Mouse (Mus musculus): ENCODE results near the gene Sox18.
A peak's percentile ranks its signal among the peaks of the same experiment; 100 is the strongest.

The Sox18 gene

DNA sequence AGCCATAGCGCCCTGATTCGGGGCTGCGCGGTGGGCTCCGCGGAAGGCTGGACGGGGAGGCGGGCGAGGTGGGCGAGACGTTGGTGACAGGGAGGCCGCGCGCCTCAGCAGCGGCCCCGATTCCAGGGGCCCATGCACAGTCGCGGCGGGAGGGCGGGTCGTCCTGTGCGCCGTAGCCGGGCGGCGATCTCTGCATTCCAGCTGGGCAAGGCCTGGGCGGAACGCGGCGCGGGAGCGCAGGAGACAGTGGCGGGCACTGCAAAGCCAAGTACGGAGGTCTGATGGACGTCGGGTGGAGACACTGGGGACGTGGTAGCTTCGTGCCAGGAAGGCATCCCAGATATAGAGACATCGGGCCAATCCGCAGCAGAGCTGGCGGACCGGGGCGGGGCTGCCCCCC lies at the start of gene Sox18:
Gene Sox18 (minus strand): TSS at position 315 of the 400 bp plus-strand sequence.
- DNase-seq (ENCODE audit: low read depth), result no peak

DNA sequence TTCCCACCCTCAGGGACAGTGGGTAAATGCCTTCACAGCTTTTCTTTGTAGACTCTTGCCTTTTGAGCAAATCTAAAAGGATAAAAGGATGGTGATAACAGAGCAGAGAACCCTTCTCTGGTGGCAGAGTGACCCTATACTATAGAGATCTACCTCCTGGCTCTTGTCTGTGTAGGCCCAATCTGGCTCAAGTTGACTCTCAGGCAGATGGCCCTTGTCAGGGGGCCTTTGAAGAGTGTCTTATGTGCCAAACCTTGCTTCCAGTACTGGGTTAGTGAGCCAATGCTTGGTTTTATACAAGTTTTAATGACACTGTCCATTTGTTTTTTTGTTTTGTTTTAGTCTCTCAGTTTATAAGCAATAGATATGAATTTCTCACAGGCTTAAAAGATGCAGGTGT lies 49.8 kb upstream of the Sox18 start:
- DNase-seq (ENCODE audit: low read depth), result no peak

DNA sequence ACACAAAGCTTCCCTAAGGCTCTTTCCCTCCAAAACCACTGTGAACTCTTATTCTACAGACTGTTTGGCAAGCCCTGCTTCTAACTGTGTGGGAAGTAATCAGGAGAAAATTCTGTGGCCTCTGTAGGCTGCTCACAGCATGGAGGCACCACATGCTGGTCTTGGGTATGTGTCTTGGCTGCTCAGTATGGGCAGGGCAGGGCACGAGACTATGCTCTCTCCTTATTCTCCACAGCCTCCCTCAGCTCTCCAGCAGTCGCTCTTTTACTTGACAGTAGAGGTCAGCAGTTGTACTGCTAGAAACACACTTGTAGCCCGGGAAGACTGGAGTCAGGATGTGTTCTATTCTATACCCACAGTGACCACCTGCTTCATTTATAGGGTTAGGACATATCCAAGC lies 48.6 kb upstream of the Sox18 start:
- no peak for DNase-seq (ENCODE audit: low read depth)

DNA sequence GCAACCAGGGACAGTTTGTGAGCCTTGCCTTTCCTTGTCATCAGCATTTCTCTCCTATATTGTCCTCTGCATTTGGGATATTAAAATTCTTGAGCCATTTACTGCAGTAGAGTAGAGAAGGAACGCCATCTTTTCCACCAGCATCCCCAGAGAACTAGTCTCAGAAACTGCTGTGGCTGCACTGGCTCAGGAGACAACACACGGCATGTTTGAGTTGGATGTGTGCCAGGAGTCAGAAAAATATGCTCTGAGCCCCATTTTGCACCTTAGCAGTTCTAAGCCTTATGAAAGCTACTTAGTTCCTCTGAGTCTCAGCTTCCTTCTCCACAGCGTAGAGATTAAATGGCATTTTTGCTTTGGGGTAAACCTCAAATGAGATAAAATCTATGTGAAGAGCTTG lies 45.6 kb upstream of the Sox18 start:
- DNase-seq (ENCODE audit: low read depth), result peak; percentile 30

DNA sequence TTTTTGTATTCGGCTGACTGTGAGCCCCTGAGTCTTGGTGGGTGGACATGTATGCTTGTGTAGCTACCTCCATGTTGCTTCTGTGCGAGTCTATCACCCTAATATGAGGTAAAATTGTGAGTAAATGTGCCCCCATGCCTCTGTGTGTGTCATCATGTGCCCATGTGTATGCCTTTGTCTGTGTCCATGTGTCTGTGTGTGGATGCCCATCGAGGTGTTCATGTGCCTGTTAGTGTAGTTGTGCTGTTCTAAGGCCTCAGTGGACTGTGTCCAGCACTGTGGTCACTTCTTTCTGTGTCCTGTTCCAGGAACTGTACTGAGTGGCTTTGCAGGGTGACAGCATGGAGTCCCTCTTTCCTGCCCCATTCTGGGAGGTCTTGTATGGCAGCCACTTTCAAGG lies 43.9 kb upstream of the Sox18 start:
- DNase-seq (ENCODE audit: low read depth), result no peak

DNA sequence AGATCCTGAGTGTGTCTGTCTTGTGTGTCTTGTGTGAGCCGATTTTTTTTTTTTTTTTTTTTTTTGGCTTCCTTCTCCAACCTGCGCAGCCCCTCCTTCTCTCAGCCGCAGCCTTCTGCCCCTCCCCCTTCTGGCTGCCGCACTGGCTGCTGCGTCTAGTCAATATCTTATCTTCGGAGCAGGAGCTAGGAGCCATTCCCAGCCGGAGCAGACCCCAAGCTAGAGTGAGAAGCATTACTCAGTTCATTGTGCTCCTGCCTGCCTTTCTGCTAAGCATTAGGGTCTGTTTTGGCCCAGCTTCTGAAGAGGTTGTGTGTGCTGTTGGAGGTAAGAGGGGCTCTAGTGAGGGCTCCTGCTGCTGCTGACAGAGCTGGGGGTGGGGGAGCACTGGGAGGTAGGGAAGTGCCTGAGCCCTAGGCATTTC lies 43.5 kb upstream of the Sox18 start, which contains the start of gene Oprl1:
Gene Oprl1 (plus strand): TSS at position 114 of the 424 bp plus-strand sequence.
- DNase-seq (ENCODE audit: low read depth), result no peak

DNA sequence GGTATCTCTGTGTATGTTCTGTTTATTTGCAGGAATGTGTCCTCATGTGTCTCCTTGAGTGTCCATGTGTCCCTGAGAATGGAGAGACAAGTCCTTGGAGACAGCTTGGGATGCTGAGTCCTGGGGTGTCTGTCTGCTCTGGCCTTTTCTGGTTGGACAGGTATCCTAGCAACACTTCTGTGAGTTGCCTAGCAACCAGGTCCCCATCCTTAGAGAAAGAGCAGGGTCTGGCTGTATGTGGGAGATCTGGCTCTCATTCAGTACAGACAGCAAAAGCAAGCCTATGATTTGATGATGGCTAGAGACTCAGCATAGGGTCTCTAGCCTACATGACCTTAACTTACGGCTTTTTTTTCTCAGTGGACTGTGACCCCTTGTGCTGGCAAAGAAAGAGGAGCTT lies 42.3 kb upstream of the Sox18 start:
- no peak for DNase-seq (ENCODE audit: low read depth)

DNA sequence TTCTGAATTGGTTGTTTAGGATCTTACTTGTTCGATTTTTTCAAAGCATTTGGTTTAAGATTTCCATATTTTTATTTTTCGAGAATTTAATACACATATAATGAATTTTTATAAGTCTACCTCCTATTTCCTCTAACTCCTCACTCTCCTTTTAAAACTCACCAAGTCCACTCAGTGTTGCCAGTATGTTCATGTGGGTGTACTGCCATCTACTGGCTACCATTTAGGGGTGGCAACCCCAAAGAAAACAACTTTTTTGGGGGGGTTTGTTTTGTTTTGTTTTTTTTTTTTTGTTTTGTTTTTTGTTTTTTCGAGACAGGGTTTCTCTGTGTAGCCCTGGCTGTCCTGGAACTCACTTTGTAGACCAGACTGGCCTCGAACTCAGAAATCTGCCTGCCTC lies 35.2 kb upstream of the Sox18 start:
- peak; percentile 70 for DNase-seq (ENCODE audit: low read depth)

DNA sequence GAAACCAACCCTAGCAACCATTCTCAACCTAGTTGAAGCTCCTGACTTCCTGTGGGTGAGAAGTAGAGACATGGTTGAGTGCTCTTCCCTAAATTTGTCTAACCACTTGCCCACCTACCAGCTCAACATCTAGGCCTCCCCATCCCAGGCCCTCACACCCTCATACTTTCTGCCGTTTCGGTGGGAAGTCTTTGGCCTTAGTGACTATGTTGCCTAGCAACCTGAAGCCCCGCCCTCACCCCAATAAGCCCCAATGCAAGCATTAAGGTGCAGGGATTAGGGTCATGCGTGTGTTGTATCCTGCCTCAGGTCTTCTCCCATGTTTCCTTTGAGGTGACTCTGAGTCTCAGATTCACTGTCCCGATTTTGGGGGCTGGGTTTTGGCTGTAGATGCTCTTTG lies 26.8 kb upstream of the Sox18 start, which contains the start of gene Lkaaear1:
Gene Lkaaear1 (minus strand): TSS at position 202 of the 400 bp plus-strand sequence.
- no peak for DNase-seq (ENCODE audit: low read depth)

DNA sequence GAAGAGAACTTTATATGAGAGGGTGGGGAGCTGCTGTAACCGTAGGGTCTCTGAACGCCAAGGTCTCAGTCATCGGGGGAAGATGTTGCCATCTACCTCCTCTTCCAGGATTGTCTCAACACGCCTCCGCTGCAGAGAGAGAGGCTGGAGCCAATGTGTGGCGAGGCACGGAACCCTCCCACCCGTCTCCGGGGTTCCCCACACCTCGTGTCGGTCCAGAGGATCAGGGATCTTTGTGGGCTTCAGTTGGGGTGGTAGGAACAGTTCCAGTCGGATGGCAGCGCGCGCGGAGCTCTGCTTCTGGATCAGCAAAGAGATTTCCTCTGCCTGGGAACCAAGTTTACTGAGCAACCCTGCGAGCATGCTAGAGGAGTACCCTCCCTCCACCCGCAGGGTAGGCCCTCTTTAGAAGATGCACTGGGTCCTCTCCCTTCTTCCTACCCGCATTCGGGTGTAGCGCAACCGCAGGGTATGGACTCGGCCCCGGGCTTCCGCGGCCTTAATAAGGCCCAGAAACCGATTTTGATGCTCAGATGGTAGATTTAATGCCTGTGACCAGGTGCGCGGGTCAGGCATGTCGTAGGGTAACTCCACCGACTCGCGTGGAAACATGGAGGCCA lies 25.5 kb upstream of the Sox18 start:
- no peak for DNase-seq (ENCODE audit: low read depth)

DNA sequence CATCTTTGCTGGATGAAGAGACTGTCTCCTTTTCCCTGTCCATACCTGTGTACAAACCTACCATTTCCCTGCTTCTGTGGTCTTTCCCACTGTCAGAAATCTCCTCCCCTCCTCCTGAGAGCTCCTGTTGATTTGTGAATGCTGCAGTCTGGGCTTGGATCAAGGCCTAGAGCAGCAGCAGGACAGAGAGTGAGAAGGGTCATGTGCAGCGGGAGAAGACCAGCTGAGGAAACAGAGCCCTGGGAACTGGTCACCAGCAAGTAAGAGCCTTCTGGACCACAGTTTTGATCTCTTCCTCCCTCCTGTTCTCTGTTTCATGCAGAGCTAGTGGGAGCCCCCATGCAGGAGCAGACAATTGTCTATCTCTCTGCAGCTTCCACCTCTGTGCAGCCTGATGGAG lies 24.3 kb upstream of the Sox18 start:
- no peak for DNase-seq (ENCODE audit: low read depth)

DNA sequence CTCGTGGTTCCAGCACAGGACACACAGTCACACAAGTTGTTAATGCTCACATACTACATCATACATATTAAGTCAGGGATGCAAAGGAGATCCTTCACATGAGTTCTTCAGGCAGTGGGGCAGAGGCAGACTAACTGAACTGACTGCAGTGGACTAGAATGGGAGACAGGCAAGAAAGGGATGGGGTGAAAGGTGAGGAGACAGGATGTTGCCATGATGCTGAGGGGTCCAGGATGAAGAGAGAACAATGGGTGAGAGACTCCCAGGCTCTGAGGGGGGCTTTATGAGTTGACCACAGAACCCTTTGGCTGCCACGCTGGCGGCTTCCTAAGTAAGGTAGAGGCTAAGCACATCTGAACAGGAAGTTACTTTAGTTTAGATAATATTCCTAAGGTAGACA lies 23.1 kb upstream of the Sox18 start:
- no peak for DNase-seq (ENCODE audit: low read depth)

DNA sequence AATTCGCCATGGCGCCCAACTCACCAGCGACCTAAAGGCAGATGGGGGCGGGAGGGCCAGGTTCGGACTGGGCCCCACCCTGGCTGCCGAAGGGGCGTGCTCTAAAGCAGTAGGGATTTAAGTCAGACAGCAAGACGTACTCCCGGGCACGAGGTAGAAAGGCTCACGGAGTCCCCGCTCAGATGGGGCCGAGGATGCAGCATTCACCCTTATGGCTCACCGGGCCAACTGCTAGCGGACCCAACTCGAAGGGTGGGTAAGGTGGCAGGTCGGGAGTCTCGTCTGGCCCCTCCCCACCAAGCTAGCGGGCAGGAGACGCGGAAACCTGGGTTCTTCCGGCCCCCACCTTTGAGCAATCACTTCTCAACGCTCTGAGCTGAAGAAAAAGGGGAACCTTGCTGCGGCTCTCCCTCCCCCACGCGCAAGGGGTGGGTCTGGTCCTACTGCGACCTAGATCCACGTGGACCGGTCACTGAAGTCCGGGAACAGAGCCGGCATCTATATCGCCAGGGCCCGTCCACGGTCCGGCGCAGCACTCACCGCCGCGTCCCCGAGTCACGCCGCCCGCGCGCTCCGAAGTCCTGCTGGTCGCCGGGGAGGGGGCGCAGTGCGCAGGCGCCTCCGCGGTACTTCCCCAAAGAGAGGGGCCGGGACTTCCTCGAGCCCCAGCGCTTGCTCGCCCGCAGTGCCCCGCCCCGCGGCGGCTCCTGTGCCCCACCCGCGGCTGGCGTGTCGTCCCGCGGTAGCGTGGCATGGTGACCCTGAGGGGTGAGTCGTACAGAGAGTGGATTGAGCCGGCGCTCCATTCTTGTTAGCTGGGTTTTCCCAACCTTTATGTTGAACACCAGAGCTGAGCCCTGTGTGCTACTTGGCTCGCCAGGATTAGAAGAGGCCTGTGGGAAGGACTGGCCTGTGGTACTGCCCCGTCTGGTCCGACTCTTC lies 22.2 kb upstream of the Sox18 start, which contains the start of gene Rgs19:
Gene Rgs19 (minus strand): TSS at position 639 of the 942 bp plus-strand sequence.
- peak; percentile 90 for DNase-seq (ENCODE audit: low read depth)

DNA sequence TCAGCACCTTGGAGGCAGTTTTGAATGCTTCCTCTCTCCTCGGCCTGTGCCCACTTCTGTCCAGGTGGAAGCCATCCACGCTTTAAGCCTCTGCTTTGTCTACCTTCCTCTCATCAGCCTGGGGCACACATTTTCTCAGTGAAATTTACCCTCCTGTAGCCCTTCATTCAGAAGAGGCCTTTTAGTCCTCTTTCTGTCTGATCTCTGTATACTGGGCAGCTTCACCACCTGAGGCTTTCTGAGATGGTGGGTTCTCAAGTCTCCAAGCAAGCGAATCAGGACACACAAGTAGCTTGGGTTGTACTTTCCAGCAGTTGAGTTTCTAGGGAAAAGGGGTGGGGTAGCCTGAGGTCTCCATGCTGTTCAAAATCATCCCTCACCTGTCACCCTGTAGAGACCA lies 20.9 kb upstream of the Sox18 start:
- DNase-seq (ENCODE audit: low read depth), result no peak

DNA sequence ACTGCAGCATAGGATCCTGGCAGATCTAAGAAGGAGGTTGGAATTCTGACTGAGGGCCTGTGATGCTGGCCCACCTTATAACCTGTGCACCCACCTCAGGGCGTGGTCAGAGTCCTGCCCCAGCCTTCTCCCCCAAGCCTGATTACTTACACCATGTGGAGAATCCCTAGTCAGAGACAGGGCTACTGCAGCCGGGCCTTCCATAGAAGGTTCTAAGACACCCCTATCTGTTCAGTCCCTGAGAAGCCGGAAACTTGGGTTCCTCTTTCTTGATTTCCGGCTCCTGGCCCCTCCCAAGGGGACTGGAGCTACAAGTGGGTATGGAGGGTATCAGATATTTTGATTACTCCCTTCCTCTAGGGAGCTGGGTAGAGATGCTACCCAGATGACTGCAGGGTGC lies 20.1 kb upstream of the Sox18 start:
- DNase-seq (ENCODE audit: low read depth), result peak; percentile 68

DNA sequence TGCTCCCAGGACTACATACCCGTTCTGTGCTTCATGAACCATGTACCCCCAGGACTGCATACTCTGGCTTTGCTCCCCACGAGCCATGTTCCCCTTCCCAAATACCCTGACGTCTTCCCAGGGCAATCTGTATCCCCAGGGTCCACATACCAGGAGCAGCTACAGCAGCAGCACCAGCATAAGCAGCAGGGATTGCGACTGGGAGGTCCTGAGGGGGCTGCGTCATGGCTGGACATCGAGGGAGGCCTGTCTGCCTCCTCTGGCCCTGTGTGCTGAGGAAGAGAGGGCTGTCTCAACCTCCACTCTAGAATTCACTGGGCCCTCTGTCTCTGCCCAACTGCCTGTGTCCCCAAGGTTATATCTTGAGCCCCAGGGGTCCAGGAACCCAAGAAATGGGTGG lies 19.6 kb upstream of the Sox18 start:
- DNase-seq (ENCODE audit: low read depth), result no peak

DNA sequence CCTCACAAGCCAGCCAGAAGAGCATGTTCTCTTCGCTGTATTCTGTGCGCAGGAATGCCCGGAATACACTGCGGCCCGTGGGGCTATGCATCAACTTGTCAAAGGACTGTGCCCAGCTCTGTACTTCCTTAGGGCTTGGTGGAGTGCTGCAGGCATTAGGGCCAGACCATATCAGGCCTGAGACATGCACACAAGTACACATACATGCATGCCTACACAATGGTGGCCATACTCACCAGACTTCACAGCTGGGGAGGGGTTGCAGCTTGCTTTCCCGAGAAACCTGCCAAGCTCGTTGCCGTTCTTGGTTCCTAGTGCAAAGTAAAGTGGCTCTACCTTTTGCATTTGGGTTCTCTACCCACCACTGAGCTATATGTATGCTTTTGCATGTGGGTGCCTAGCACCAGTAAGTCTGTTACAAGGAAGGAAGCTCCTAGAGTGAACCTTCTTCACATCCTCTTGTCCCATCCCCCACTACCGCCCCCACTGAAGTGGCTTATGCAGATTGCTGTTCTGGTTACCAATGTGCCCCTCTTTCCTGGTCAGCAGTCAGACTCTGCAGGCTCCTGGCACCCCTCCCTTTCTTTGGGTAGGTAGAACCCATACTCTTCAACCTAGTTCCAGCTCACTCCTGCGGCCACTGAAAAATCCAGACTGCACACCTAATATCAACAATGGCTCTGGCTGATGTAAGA lies 18.2 kb upstream of the Sox18 start:
- no peak for DNase-seq (ENCODE audit: low read depth)

DNA sequence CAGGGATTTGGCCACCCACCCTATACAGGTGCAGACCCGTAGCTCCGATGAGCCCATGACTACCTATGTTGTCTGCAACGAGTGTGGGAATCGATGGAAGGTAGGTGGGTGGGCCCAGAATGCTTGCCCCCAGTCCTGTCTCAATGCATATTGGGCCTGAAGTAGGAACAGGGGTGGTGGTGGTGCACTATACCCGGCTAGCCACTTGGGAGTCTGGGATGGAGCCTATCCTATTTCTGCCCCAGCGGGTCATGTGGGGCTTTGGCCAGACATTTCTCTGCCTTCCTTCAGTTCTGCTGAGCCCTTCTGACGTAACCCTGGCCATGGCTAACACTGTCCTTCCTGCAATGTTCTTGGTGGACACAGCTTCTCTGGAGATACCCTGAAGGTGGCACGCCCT lies 16.1 kb upstream of the Sox18 start:
- DNase-seq (ENCODE audit: low read depth), result no peak

DNA sequence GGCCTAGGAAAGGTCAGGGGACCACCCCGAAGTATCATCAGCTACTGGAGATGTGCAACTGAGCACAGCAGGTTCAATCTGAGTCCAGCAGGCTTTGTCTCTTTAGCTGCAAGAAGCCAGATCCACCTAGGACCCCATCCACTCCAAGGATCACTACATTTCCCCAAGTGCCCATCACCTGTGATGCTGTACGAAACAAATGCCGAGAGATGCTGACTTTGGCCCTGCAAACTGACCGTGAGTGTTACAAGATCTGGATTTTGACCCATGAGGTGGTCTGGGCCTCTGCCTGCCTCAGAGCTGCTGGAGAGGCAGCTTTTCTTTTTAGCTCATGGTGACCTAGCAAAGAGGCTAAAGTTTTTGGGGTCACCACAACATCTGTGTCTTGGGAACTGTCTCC lies 14.2 kb upstream of the Sox18 start:
- no peak for DNase-seq (ENCODE audit: low read depth)

DNA sequence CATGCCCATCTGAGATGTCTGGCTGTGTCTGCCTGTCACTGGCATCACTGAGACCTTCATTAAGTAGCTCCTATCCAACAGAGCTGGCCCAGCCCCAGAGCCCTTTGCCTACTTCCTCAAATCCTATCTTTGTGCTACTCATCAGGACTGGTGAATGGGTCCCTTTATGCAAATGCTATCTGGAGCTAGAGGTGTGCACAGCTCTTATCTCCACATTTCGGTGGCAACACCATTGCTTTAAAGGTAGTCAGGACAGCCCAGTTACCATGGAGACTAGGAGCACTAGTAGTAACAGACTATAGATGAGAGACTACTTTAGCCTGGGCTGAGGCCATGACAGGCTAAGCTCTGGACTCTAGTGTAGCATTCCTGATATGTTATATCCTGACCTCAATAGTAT lies 13.3 kb upstream of the Sox18 start:
- DNase-seq (ENCODE audit: low read depth), result no peak

DNA sequence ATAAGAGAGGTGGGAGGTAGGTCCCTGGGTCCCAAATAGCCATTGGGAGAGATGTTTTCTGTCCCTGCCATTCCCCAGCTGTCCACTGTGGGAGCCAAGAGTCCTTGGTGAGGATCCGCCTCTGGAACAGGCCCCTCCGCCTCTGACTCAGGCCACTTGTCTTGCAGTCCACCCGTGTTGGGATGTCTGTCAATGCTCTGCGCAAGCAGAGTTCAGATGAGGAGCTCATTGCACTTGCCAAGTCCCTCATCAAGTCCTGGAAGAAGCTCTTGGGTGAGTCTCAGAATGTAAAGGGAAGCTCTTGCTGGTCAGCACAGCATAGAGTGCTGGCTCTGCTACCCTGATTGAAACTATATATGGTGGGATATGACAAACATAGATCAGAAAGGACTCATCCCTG lies 11.9 kb upstream of the Sox18 start:
- DNase-seq (ENCODE audit: low read depth), result no peak

DNA sequence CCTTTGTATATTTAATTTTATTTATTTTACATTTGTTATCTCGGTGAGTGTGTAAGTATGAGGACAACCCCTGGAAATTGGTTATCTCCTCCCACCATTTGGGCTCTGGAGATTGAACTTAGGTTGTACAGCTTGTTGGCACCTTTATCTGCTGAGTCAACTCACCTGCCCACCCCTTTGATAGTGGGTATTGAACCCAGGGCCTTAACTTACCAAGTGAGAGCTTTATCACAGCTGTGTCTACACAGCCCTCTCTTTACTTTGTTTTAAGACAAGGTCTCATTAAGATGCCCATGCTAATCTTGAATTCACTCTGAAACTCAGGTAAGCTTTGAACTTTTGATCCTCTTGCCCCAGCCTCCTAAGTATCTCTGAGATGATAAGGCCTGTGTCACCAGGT lies 10.5 kb upstream of the Sox18 start:
- no peak for DNase-seq (ENCODE audit: low read depth)

DNA sequence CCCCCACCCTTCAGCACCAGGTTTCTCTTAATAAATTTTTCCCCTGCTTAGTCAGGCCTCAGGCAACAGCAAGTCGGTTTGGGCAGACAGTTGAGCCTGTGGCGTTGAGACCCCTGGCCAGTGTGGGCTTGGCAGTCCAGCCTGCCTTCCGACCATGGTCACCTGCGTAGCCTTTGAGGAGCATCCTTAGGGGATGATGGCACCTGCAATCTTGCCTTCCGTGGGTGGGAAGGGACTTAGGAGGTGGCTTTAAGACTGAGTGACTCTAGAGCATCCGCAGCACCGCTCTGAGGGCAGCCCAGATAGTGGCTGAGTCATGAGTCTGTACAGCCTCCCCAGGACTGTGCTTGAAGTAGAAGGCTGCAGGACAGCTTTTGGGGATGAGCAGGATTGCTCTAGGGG lies 9.3 kb upstream of the Sox18 start:
- peak; percentile 65 for DNase-seq (ENCODE audit: low read depth)

Data from 416B (cell line).